Mouse (Mus musculus) bone marrow macrophage, adult 2 months (primary cell): ENCODE results near the gene Gzf1.

Experiments
- CTCF ChIP-seq: IDR thresholded peaks from 2 replicates; pipeline ENCODE4 v1.5.1; 2012; ENCODE audit warnings: low read depth, mild to moderate bottlenecking, low read length, moderate library complexity
- POLR2A ChIP-seq: IDR thresholded peaks from 2 replicates; pipeline ENCODE4 v1.6.1; 2012; ENCODE audit warnings: mild to moderate bottlenecking, low read depth, low read length, borderline replicate concordance

GRCm38 (mm10) chr2:148677801-148678200, 3.0 kb upstream of the Gzf1 start:
- TF ChIP-seq CTCF, result no peak
- no peak for TF ChIP-seq POLR2A
